Mouse (Mus musculus): Measurements from ENCODE around the gene Cyp2f2.
A peak's percentile ranks its signal among the peaks of the same experiment; 100 is the strongest.

The Cyp2f2 gene

DNA sequence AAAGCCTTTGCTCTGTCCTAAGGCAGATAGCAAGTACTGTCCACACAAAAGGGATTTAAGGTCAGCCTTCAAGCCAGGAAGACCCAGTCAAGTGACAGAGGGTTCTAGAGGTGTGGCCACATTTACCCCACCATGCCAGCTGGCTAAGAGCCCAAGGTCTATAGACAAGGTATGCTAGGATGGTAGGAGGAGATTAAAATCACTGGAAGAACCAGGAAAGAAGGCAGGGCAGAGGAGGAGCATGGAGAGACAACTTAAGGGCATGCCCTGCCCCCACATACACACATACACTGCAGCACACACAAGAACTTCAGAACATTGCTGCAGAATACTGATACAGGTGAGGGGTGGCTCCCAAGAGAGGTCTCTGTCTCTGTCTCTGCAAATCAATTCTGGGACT is at the start of gene Cyp2f2:
Cyp2f2 (plus strand) TSS at position 234 of the 400 bp plus-strand sequence.
- DNase-seq (ENCODE audit: low spot score) = no peak

DNA sequence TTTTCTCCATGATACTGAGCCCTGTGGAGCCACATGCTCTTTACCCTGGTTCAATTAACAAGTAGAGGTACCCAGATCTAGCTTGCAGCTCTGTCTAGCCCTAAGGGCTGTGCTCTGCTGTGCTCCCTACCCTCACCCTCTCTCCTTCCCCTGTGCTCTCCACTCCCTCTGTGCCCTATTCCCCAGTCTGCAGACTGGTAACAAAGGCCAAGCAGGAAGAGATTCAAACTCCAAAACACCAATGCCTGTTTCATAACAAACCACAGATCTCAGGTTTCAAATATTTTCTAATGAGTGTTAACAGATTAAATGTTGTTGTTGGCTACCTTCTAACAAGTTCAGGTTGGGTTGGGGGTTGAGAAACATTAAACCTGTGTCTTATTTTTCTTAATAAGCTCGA is 41.1 kb upstream of the Cyp2f2 start:
- no peak for DNase-seq (ENCODE audit: low spot score)

DNA sequence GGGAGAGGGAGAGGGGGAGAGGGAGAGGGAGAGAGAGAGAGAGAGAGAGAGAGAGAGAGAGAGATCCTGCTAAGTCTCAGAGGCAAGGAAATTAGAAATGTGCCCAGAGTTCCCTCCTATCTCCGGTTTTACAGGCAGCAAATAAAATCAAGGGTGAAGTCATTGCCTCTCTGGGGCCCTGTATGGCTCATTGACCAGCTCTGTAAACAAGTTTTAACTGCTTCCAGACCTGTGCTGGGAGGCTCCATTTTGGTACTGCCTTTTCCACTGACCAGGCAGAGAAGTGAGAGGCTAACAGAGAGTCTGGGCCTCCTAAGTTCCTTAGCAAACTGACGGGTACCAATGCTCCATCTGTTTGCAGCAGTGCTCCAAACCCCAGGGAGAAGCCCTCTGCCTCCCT is 38.1 kb upstream of the Cyp2f2 start:
- DNase-seq (ENCODE audit: low spot score) = no peak

DNA sequence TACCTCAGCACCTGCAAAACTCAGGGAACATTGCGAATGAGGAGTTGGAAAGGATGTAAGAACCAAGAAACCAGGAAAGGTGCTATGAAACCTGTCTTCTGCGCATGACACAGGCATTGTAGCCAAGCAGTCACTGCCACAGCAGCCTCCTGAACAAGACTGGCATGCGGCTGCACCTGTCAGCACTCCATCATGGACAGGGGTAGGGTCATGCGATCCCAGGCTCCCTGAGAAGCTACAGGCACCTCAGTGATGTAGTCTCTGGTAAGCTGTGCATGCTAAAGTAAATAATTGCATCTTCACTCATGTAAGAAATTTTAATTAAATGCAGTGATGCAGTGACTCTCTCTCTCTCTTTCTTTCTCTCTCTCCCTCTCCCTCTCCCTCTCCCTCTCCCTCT is 28.7 kb upstream of the Cyp2f2 start:
- DNase-seq (ENCODE audit: low spot score) = no peak

DNA sequence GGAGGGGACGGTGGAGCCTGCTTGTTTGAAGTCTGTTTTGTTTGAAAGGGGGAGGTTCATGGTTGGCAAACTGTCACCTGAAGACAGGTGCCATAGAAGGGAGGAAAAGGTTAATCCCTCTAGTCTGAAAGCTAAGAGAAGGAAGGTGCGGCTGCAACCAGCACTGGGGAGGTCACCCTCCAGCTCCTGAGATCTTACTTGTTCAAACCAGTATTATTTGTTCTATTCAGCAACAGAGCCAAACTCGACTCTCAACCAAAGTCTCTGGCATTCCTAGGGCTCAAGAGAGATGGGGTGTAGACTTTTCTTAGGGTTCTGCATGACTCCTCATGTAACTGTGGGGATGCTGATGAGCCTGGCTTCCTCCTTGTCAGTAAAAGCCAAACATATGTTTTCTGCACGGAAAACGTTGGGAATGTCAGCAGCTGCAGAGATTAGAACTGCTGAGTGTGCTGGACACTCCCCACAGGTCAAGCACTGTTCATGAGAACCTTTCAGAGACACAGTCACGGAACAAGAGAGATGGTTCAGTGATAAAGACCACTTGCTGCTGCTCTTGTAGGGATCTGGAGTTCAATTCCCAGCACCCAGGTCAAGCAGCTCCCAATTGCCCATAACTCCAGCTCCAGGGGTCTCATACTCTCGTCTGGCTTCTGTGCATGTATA is 27.5 kb upstream of the Cyp2f2 start:
- DNase-seq (ENCODE audit: low spot score) = no peak

DNA sequence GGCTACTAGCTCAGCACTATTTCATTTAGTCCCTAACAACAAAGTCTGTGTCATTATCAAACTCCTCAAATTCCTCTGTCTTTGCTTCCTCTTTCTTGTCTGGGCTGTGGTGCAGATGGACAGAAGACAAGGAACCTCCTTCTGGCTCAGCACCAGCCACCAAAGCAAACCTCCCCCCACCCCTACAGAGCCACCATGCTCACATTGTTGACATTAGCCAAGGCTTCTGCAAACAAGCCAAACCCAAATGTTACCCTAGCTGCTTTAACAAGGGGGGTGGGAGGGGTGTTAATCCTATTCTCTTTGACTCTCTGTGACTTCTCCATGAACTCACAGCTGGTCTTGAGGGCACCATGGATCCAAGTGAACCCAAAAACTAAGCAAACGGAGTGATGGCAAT is 26.8 kb upstream of the Cyp2f2 start:
- no peak for DNase-seq (ENCODE audit: low spot score)

DNA sequence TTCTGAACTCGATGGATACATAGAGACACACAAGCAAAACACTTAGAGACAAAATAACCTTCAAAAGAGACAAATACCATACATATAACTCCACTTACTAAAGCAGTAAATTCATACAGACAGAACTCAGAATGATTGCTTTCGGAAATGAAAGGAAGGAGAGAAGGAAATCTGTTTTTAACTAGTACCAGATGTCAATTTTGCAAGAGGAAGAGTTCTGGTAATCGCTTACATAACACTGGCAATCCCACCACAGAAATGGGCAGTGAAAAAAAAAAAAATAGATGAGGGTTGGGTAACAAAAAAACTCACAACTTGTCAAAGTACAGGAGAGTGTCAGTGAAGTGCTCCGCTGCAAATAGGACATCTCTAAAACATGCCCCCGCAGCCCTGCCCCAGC is 14.8 kb upstream of the Cyp2f2 start:
- no peak for DNase-seq (ENCODE audit: low spot score)

DNA sequence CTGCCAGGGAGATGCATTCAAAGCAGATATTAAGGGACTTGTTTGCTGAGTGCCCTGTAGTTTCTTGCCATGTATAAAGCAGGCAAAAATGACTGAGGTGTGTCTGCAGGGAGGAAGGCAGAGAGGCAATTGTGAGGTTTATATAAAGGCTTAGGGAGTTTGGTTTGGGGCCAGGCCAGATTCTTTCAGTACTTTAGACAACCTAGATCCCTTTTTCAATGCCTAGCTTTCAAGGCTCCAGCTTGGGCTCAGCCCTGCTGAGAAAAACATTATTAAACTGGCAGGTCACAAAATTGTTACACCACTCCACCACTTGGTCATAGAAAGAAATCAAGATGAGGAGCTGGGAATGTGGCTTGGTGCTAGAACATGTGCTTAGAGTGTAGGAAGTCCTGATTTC is 9.4 kb upstream of the Cyp2f2 start:
- no peak for DNase-seq (ENCODE audit: low spot score)

DNA sequence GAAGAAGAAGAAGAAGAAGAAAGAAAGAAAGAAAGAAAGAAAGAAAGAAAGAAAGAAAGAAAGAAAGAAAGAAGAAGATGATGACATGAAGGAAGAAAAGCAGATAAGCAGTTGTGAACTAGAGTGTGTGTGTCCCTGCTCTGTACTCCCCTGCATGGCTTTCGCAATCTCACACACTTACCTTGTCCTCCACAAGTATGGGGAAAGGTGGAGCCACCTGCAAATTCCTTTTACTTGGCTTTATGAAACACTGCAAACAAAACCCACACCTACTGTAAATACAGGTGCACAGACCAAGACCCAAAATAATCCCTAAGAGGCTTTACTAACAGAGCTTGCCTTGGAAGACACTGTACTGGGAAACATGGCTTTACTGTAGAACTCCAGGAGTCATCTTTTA is 8.7 kb upstream of the Cyp2f2 start:
- DNase-seq (ENCODE audit: low spot score) = no peak

DNA sequence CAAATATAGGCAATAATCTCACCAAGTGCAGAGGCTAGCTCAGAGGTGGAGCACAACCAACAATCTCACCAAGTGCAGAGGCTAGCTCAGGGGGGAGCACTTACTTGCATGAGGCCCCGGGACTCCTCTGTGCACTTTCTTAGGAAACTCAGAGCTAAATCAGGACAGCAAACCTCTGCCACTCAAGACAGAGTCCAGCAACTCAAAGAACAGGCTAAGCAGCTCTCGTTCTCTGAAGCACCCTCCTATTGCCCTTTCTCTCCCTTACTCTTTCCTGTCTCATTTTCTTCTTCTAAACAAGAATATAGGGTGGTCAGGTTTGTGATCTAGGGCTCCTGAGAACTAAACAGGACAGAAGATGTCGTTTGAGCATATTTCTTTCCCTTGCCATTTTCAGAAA is 7.7 kb upstream of the Cyp2f2 start:
- no peak for DNase-seq (ENCODE audit: low spot score)

DNA sequence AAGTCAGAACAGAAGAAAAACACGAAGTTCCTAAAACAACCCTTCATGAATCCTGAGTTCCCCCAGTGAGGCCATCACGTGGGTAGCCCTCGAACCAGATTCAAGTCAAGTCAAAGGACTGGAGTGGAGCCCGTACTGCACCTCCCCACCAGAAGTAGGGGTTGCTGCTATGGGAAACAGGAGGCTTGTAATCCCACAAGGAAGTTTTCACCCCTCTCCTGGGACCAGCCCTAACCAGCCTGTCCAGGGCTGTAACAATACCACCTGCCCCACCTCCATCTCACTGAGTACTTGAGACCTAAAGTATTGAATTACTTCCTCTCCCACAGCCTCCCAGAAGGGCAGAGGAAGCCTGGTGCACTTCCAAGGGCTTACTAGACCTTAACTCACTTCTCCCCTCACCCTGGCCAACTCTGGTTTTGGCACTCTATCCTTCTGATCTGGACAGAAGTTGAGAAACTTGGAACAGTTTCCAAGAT is 1.6 kb upstream of the Cyp2f2 start:
- DNase-seq (ENCODE audit: low spot score) = peak; percentile 54

DNA sequence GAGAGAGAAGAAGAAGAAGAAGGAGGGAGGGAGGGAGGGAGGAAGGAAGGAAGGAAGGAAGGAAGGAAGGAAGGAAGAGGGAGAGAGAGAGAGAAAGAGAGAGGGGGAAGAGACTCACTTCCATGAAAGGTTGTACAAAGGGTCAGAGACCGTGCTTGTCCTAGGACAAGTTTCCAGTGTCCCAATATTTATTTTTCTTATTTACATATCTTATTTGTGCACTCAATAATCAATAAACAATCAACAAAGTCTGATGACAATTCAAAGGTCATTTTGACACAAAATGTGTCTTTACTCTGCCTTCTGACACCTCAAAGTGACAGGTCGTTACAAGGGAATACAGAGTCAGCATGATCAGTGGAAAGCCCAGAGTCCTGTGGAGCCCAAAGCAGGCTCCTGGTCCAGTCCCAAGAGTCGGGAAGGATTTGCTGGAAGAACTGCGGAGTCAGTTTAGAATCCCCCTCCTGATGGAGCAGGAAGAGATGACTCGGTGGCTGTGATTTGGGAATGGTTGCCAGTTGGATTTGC is 4.7 kb downstream of the Cyp2f2 start:
- no peak for DNase-seq (ENCODE audit: low spot score)

DNA sequence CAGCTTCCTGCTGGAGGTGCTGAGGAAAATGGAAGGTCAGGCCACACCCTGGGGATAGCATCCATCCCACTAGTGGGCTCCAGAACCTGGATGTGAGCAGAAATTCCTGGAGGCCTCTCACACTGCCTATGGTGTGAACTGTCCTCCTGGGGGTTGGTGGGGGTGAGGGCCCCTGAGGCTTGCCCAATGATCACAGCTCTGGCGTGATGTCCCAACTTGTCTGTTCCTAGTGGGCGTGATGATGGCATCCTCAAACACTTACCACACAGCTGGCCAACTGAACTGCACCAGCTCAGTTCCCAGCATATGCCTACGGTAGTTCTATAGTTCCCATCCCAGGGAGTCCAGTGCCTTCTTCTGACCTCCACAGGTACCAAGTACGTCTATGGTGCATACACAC is 5.3 kb downstream of the Cyp2f2 start:
- DNase-seq (ENCODE audit: low spot score) = no peak

DNA sequence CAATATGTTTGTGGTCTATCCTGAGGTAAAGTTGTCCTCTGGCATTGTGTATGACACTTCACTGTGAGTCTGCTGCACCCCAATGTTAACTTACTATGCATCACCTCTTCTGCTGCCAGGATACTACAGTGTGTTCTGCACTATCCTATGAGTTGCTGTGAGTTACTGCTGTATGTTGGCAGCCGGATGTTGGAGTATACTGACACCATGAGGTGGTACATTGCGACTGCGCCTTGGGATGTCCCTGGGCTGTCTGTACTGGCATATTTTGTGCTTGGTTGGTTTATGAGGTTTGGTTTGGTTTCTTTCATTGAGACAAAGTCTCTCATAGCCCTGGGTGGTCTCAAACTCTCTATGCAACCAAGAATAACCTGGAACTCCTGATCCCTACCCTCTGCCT is 8.5 kb downstream of the Cyp2f2 start:
- no peak for DNase-seq (ENCODE audit: low spot score)

DNA sequence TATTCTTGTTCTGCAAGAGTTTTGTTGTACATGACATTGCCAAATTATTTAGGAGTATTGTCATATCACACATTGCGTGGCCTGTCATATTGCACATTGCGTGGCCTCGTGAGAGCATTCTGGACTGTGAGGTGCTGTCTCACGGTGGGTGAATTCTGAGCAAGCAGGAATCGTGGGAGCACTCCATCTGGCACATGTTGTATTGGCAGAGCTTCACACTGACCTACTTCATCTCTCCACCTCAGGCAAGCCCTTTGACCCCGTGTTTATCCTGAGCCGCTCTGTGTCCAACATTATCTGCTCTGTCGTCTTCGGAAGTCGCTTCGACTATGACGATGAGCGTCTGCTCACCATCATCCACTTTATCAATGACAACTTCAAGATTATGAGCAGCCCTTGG is 9.2 kb downstream of the Cyp2f2 start:
- no peak for DNase-seq (ENCODE audit: low spot score)

DNA sequence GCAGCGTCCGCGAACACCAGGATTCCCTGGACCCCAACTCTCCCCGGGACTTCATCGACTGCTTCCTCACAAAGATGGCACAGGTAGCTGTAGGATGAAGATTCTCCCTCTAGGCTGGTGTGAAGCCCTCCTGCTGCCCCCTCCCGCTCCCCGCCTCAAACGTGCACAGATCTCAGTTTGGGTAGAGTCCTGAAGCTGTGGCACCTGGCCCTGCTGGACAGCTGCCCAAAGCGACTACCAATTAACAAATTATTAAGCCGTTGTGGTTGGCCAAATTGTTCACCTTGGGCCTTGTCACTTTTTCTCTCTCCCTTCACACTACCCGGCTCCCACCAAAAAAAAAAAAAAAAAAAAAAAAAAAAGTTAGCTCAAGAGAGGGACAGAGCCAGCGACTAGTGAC is 10.1 kb downstream of the Cyp2f2 start:
- DNase-seq (ENCODE audit: low spot score) = no peak

DNA sequence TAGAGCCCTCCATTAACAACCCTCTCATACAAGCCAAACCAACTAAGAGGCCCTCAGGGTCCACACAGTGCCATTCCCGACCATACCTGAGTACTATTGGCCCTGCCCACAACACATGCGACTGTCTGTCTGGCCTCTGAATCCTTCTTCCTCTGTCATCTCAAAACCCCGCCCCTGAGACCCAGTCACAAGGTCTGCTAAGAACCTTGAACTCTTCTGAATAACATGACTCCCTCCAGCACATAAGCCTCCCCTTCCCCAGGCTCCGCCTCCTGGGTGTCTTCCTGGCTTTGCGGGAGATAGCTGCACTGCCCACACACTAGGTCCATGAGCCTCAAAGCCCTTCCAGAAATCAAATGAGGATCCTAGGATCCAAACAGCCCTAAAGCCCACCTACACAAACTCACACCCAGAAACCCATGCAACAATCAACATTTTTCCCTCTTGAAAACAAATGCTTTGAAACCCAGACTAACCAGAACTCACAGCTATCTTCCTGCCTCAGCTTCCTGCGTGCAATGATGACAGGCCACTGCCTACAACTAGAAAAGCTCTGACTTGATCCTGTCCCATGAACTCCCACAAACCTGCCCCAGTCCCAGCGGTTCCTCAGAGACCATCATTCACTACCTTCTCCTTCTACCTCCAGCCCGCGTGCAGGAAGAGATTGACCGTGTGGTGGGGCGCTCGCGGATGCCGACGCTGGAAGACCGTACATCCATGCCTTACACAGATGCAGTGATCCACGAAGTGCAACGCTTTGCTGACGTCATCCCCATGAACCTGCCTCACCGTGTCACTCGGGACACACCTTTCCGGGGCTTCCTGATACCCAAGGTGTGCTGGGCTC is 11.0 kb downstream of the Cyp2f2 start:
- DNase-seq (ENCODE audit: low spot score) = no peak

DNA sequence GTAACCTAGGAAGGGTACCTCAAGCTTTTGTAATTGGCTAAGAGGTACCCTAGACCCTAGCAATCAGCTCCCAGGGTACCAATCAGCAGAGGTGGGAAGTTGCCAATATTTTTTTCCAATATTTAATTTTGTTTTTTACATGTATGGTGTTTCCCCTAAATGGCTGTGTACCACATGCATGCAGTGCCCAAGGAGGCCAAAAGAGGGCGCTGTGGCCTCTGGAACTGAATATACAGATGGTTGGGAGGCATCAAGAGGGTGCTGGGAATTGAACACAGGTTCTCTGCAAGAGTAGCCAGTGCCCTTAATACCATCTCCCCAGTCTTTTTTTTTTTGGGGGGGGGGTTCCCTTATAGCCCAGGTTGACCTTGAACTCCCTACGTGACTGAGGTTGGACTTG is 11.7 kb downstream of the Cyp2f2 start:
- DNase-seq (ENCODE audit: low spot score) = no peak

DNA sequence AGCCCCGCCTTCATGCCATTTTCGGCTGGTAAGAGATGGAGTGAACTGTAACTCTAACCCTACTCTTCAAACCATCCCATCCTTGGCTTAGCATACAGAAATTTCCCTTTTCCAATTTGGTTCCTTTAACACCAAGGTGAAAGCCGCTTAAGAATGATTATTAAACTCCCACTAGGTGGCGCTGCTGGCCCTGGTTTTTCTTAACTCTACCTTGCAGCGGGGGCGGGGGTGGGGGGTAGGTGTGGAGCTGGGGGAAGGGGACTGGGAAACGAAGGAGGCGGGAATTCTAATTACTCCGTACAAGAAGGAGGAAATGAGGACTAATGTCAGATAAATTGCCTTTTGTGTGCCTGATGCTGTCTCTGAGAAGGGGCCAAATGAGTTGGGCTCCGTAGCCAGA is 12.9 kb downstream of the Cyp2f2 start:
- no peak for DNase-seq (ENCODE audit: low spot score)

DNA sequence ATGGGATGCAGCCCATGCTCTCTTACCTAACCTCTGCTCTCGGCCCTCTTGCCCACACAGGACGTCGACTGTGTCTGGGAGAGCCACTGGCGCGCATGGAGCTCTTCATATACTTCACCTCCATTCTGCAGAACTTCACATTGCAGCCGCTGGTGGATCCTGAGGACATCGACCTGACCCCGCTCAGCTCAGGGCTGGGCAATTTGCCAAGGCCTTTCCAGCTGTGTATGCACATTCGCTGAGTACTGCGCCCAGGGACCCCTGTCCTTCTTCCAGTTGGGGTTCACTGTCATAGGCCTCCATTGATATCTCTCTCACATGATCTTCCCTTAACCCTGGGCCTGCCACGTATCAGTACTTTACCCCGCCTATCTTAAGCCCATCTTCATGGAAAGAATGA is 13.4 kb downstream of the Cyp2f2 start:
- DNase-seq (ENCODE audit: low spot score) = no peak

DNA sequence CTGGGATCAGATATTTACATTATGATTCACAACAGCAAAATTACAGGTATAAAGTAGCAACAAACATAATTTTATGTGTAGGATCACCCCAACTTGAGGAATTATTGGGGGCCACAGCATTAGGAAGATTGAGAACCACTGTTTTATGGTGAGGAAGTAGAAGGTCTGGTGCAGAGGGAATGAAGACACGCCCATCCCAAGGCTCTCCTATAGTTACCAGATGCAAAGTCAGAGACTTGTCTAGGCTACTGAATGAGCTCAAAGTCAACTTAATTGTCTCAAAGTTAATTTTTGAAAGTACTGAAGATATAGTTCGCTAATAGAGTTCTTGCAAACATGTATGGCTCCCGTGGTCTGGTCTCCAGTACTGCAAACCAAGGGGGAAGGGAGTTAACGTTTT is 14.0 kb downstream of the Cyp2f2 start:
- no peak for DNase-seq (ENCODE audit: low spot score)

DNA sequence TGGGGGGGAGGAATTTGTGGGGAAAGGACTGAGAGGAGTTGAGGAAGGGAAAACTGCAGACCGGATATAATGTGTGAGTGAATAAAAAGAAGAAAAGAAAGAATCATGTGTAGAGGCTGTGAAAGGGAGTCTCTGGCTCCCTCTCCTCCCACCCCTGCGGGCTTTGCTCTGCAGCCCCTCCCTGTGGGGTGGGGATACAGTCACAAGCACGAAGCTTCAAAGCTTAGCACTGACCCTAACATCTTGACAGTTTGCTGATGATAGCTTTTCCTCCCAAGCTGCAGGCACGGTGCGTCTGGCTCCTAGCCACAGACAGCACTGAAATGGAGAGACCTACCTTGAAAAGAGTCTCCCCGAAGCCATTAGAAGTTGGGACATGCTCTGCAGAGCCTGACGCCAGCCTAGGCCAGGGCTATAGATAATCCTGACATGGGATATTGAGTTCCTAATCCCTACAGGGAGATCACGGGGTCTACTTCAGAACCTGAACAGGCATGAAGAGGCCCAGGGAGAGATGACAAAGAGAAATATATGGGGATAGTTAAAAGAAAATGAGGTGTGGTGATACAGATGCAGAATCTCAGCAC is 16.8 kb downstream of the Cyp2f2 start:
- DNase-seq (ENCODE audit: low spot score) = no peak

DNA sequence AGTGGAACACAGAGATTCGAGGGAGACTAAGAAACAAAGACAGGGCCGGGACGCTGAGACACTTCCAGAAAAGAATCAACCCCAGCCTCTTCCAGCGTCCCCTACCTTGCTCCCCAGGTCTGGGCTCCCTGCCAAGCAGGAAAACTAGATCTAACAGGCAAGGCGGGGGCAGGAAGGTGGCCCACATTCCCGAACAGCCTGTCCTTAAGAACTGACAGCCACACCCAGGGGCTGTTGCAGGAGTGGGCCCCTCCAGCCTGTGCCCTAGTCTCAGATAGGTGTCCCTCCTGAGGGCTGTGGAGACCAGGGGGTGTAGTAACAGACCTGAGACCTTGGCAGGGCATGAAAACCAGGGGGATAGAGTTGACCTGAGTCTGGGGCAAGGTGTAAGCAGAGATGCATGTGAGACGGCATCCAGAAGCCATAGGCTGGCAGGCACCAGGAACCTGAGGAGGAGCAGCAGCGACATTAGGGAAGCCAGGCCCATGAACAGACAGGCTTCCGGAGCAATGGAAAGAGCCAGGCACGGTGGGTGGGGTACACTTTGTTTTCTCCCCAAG is 33.6 kb downstream of the Cyp2f2 start, which contains the start of gene Cyp2t4:
Cyp2t4 (plus strand) TSS at position 510 of the 560 bp plus-strand sequence.
- no peak for DNase-seq (ENCODE audit: low spot score)

Data from ovary, adult 18-20 months (tissue).